Mouse (Mus musculus): ENCODE measurements at regions not wholly inside any gene's neighbourhood (a gene's known extent, or its start where the extent isn't known, plus 50 kb on each side); places are given as distances from the start of the nearest gene placed in this dataset.

- Histone ChIP-seq H3K27ac (no peak overlapping the region), H3K9ac (replicated peaks) (no peak overlapping the region), H3K4me2 (no peak overlapping the region), H3K4me1 (replicated peaks) (no peaks in the 10 kb centered on the region), H3K27me3 (no peaks in the 10 kb centered on the region), H3K36me3 (no peaks in the 10 kb centered on the region), H3K4me3 (replicated peaks) (no peak overlapping the region), H3K9me3 (no peaks in the 10 kb centered on the region)
- no peak for ATAC-seq (ENCODE audit: insufficient number of reproducible peaks, insufficient read depth, low FRiP score, low TSS enrichment, low read depth)
Observed at GRCm38 (mm10) chr14:81031475-81031874, 1047.6 kb downstream of the Olfm4 start.

GRCm38 (mm10) chr14:81037635-81038034, 1053.8 kb downstream of the Olfm4 start:
- WGBS = 51% methylated on average over 2 of the region's 2 CpGs

GRCm38 (mm10) chr14:81038045-81038444, 1054.2 kb downstream of the Olfm4 start:
- no peaks in the 10 kb centered on the region for H3K27me3 ChIP-seq
- WGBS = 83% methylated on average over 3 of the region's 3 CpGs
- H3K27ac ChIP-seq = no peak overlapping the region
- H3K4me1 ChIP-seq (replicated peaks) = no peaks in the 10 kb centered on the region
- no peak overlapping the region for H3K9ac ChIP-seq (replicated peaks)
- no peaks in the 10 kb centered on the region for H3K36me3 ChIP-seq
- H3K4me3 ChIP-seq (replicated peaks) = no peak overlapping the region
- no peak overlapping the region for H3K4me2 ChIP-seq
- no peak for ATAC-seq (ENCODE audit: insufficient number of reproducible peaks, insufficient read depth, low FRiP score, low TSS enrichment, low read depth)
- H3K9me3 ChIP-seq = no peaks in the 10 kb centered on the region

More at GRCm38 (mm10) chr14:81037635-81038034, 1053.8 kb downstream of the Olfm4 start:
- Histone ChIP-seq H3K4me1 (replicated peaks) (no peaks in the 10 kb centered on the region), H3K27me3 (no peaks in the 10 kb centered on the region), H3K9me3 (no peaks in the 10 kb centered on the region), H3K27ac (no peak overlapping the region), H3K9ac (replicated peaks) (no peak overlapping the region), H3K4me3 (replicated peaks) (no peak overlapping the region), H3K36me3 (no peaks in the 10 kb centered on the region), H3K4me2 (no peak overlapping the region)
- no peak for ATAC-seq (ENCODE audit: insufficient number of reproducible peaks, insufficient read depth, low FRiP score, low TSS enrichment, low read depth)
